Mouse (Mus musculus) R1 (cell line): ENCODE results near the gene Ifnlr1.
A peak's percentile ranks its signal among the peaks of the same experiment; 100 is the strongest.
"Not testable (repeated sequence)": the region's sequence is repeated elsewhere in the genome, so short reads cannot be mapped to it uniquely, and the experiment has no call there.

ENCODE experiments used
- DNase-seq: peaks from one replicate; pipeline ENCODE4 v3.0.0-alpha.2; 2018; ENCODE audit warnings: low read depth, low spot score

The Ifnlr1 gene

DNA sequence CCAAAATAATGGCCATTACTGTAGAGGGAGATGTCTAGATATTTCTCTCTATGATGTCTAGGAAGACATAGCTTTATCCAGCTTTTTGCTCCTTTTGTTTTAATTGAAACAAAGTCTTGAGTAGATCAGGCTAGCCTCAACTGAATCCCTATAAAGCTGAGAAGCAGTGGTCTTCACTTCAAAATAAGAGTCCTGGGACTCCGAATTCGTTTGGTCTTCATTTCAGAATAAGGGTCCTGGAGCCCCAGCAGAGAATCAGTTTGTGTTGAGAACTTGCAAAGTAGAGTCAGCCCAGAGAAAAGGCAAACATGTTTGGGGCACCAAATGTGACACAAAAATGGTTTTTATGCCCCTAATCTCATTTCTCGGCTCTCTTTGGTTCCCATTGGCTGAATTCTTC is 1.4 kb upstream of the Ifnlr1 start:
- peak; percentile 72 for DNase-seq

DNA sequence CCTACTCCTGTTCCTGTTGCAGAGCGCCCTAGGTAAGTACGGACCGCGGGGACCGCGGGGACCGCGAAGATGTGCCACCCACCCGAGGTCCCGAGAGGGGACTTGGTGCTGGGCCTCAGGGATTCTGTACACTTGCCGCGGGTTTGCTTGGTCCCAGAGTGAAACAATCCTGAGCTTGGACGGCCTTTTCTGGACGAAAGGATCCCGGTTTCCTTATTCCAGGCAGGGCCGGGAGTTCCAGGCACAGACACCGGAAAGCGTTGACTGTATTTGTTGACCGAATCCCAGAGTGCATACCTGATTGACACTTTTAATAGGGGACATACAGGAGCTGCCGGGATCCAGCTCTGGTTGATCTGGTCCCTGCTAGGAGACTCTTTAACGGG is 474 bp downstream of the Ifnlr1 start:
- DNase-seq: peak; percentile 30

GRCm38 (mm10) chr4:135689797-135690196 is 3.7 kb downstream of the Ifnlr1 start:
- no peak for DNase-seq

DNA sequence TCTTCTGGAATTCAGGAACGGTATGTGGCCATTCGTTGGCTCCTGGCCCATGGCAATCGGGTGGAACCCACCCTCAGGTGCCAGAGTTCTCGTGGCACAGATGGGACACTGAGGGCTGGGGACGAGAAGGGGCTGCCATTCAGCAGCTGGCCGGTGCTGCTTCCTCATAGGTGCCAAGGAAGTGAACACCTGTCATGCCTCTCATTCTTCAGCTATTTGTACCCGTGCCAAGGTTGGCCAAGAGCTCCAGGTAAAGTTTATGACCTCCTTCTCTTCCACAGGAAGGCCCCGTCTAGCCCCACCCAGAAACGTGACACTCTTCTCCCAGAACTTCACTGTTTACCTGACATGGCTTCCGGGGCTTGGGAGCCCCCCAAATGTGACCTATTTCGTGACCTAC is 4.2 kb downstream of the Ifnlr1 start:
- no peak for DNase-seq

- DNase-seq: no peak
Measured at GRCm38 (mm10) chr4:135692916-135693315, 6.8 kb downstream of the Ifnlr1 start.

- DNase-seq: peak; percentile 94
Measured at GRCm38 (mm10) chr4:135698498-135698897, 12.4 kb downstream of the Ifnlr1 start.

DNA sequence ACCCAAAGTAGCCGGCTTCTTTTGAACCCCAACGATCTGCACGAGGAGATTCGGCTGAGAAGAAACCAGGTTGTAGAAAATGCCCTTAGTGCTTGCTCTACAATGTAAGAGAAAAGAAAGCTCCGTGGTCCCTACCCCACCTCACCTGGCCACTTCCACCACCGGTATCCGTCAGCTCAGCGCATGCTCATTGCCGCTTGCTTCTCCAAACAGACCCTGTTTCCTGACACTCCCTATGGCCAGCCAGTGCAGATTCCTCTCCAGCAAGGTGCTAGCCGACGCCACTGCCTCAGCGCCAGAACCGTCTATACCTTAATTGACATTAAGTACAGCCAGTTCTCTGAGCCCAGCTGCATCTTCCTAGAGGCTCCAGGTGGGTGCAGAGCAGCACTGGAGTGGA is 17.4 kb downstream of the Ifnlr1 start:
- DNase-seq: no peak

DNA sequence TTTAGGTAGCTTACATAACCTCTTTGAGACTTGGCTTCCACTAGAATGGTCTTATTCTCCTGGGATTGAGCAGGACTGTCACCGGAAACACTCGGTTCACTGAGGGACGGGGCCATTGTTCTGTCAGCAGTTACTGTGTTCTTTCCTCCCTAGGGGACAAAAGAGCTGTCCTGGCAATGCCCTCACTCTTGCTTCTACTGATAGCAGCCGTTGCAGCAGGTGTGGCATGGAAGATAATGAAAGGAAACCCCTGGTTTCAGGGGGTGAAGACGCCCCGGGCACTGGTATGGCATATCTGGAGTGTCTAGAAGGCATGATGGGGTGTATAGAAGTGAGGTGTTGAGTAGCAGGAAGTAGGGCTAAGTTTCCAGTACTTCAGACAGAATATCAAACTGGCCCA is 17.9 kb downstream of the Ifnlr1 start:
- DNase-seq: no peak

GRCm38 (mm10) chr4:135706045-135706444 is 20.0 kb downstream of the Ifnlr1 start:
- DNase-seq: no peak

GRCm38 (mm10) chr4:135709072-135709564 is 23.0 kb downstream of the Ifnlr1 start:
- DNase-seq: peak; percentile 84

DNA sequence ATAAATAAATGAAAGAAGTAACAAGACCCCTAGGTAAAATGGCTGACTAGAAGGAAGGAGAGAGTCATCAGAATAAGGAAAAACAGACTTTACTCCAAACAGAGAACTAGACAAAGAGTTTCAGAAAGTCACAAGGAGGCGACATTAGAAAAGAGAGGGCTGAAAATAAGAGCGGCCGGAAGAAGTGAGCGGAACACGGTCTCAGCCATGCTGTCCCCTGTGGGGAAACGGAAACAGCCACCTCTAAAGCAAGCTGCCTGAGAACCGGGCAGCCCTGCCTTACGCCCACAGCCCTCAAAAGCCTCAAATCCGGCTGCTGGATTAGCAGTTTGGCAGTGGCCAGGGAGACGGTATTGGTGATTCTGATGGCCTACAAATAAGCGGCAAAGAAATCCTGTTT is 23.5 kb downstream of the Ifnlr1 start:
- DNase-seq: no peak

GRCm38 (mm10) chr4:135710392-135710791 is 24.3 kb downstream of the Ifnlr1 start:
- DNase-seq: no peak

- no peak for DNase-seq
Measured at GRCm38 (mm10) chr4:135714776-135715175, 28.7 kb downstream of the Ifnlr1 start.

- DNase-seq: not testable (repeated sequence)
Measured at GRCm38 (mm10) chr4:135716438-135716837, 30.4 kb downstream of the Ifnlr1 start.

DNA sequence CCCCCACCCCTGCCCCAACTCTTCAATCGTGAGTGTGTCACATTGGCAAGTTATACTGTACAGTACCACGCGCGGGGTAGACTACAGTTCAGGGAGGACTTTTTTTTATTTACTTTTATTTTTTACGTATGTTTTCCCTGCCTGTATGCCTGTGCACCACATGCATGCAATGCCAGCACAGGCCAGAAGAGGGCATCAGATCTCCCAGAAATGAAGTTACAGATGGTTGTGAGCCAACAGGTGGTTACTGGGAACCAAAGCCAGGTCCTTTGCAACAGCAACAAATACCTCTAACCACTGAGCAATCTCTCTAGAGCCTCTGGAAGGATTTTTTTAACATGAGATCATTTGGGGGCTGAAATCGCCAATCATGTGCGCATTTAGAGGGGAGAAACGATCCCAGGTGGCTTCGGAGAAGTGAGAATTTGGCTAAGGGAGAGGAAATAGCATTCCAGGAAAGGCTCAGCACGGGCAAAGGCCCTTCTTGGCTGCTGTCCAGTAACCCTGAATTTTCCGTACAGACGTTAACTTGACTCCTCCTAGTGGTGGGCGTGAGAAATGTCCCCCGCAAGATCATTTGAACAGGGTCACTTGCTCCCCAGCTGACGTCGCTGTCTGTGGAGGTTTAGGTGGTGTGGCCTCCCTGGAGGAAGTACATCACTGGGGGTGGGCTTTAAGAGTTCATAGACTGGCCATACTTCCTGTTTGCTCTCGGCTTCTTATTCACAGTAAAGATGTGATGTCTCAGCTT is 36.6 kb downstream of the Ifnlr1 start:
- peak; percentile 86 for DNase-seq

- DNase-seq: no peak
Measured at GRCm38 (mm10) chr4:135726416-135726815, 40.3 kb downstream of the Ifnlr1 start.

- peak; percentile 32 for DNase-seq
Measured at GRCm38 (mm10) chr4:135727817-135728216, 41.7 kb downstream of the Ifnlr1 start, which contains the start of gene Il22ra1. Gene Il22ra1, plus strand, starts transcription at chr4:135728172.

- no peak for DNase-seq
Measured at GRCm38 (mm10) chr4:135730204-135730603, 44.1 kb downstream of the Ifnlr1 start.

DNA sequence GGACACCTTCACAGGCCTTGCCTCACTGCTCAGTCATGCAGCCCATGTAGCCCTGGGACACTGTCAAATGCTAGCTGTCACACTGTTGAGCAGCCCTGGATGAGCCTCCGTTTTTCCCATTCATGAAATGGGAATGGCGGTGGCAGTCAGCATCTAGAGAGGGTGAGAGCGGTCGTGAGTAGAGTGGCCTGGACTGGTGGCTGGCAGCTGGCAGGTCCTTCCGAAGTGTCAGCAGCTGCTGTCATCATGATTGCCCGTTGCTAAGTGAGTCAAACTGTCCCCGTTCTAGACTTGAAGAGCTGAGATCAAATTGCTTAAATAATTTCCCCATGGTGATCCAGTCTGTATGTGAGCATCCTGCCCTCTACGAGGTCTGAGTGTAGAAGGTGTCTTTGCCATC is 44.9 kb downstream of the Ifnlr1 start:
- no peak for DNase-seq

DNA sequence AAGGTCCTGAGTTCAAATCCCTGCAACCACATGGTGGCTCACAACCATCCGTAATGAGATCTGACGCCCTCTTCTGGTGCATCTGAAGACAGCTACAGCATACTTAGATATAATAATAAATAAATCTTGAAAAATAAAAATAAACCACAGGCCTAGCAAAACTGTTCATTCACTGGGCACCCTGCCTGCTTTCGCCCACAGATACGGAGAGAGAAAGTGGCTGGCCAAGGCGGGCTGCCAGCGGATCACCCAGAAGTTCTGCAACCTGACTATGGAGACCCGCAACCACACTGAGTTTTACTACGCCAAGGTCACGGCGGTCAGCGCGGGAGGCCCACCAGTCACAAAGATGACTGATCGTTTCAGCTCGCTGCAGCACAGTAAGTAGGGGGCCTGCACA is 47.8 kb downstream of the Ifnlr1 start:
- no peak for DNase-seq

DNA sequence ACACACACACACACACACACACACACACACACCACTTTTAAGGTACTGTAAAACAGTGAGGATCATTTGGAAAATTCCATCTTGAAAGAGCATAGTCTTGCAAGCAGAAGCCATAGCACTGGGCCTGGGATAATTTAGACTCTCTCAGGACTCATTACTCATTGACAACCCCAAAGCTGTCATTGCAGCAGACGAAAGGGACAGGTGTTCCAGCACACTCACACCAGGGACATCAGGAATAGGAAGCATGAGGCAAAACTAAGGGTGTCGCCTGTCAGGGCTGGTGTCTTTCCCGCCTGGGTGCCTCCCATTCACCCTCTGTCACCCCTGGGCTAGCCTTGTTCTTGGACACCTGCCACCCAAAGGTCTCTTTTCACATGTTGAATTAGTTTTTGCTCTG is 50.8 kb downstream of the Ifnlr1 start:
- DNase-seq: no peak

GRCm38 (mm10) chr4:135738237-135738636 is 52.1 kb downstream of the Ifnlr1 start:
- DNase-seq: no peak

GRCm38 (mm10) chr4:135739148-135739547 is 53.1 kb downstream of the Ifnlr1 start:
- no peak for DNase-seq

DNA sequence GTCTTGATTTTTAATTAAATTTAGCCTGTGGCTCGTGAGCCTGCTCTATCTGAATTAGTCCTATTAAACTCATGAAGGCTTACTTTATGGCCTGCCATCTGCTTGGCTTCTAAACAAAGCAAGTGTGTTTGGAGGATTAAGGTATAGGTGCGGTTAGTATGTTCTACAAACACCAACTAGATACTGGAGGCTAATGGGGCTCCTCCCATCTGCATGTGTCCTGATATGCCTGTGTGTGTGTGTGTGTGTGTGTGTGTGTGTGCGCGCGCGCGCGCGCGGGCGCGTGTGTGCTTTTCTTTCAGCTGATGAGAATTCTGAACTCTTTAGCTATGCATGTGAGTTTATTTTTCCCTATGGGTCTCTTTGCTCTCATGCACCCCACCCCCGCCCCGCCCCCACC is 53.6 kb downstream of the Ifnlr1 start:
- DNase-seq: no peak
